Mouse (Mus musculus) stomach, postnatal 0 days (tissue): Measurements from ENCODE around the gene Ciao2a.

Source experiments
- CTCF ChIP-seq: IDR thresholded peaks from 2 replicates; pipeline ENCODE4 v1.5.1; 2016; ENCODE audit warnings: antibody characterized with exemption, low read depth, mild to moderate bottlenecking, moderate library complexity
- EP300 ChIP-seq: optimal IDR thresholded peaks from 2 replicates; pipeline ENCODE3; 2016; ENCODE audit warnings: antibody characterized with exemption

DNA sequence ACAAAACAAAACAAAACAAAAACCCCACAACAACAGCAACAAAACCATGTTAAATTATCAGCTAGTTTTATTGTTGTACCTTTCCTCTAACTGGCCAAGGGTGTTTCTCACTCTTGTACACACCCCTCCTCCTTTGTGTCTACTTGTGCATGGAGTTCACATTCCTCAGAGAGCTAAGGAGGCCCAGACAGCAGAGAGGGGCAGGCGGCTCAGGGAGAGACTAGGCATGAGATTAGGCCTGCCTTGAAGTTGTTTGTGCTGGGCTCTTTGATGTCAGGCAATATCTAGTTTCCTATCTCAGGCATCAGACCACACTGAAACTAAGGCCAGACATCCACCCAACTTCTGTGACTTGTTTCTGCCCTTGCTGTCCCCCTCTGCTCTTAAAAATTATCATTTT, 41.8 kb downstream of the Ciao2a start:
- TF ChIP-seq EP300 (no peak), CTCF (no peak)
